Mouse (Mus musculus): ENCODE data around the gene Cmya5. TPM values are rescaled to one million over a fixed set of nuclear protein-coding genes. Genes with fewer than 3 reads are reported as not detected.

Cmya5 gene
- total RNA-seq, 4 experiments from 2014 or later, result 4.7 to 6.2 (median 5.7) TPM

GRCm38 (mm10) chr13:92992823-92993222, 151.7 kb downstream of the Cmya5 start:
- DNase-seq (ENCODE audit: low spot score in 2 of 2), result peak in 1 of 2 experiments; percentile 3

Other genes starting within 250 kb of the Cmya5 start
- 10 to 100 TPM; 26.7 to 40.7 (median 30.1) TPM for gene Tent2, start 47.7 kb upstream of the Cmya5 start, total RNA-seq (2022)
- gene Homer1, start 154.9 kb upstream of the Cmya5 start, total RNA-seq (2022), result 100 to 1,000 TPM; 189 to 264 (median 200) TPM

Data from left cerebral cortex, adult 8-10 months (tissue).